Mouse (Mus musculus) brown adipose tissue, adult 24 weeks (tissue): Measurements from ENCODE around the gene Cdk17. TPM values are rescaled to one million over a fixed set of nuclear protein-coding genes. Genes with fewer than 3 reads are reported as not detected.
A peak's percentile ranks its signal among the peaks of the same experiment; 100 is the strongest.

Experiments
- H3K27ac ChIP-seq: fragments of 200-500 bp; replicated peaks from 2 replicates; pipeline ENCODE4 v1.5.1; 2012; ENCODE audit warnings: low read depth, mild to moderate bottlenecking, low read length
- H3K4me1 ChIP-seq: fragments of 200-500 bp; 2 replicates; pipeline ENCODE4 v1.6.1; 2012; ENCODE audit warnings: low read length, mixed read lengths; ENCODE audit not compliant: control insufficient read depth, insufficient read depth, insufficient read length
- H3K4me3 ChIP-seq: fragments of 200-500 bp; 2 replicates; pipeline ENCODE4 v1.5.1; 2012; ENCODE audit warnings: low read depth, mild to moderate bottlenecking, low read length, moderate library complexity; ENCODE audit not compliant: insufficient read depth
- polyA plus RNA-seq: library from polyadenylated mRNA; stranded (reverse); fragments of >200 nt; gene quantifications from 2 replicates; pipeline ENCODE4 v1.2.4, GENCODE M21; 2012; ENCODE audit not compliant: missing spikeins, insufficient read depth, insufficient read length

Cdk17 gene
- polyA plus RNA-seq, 1 experiment: 23.6 TPM

DNA sequence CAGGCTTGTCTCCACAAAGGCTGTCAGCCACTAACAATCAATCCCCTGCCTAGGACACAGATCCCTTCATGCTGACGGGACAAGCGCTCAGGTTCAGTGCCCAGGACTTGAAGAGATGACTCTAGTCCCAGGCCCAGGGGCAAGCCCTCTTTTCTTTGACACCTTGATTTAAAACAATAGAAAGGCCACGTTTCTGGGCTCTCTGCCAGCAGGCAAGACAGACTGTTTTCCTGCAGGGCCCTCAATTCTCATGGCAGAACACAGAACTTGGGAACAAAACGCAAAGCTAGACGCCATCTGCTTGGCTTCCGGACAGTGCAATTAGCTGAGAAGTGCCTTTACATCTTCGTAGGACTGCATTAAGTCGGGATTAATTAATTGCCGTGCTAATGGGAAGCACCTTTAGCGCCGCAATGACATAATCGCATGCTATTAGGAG, 121.9 kb downstream of the Cdk17 start:
- Histone ChIP-seq H3K4me1 (peaks cover 47% of the 10 kb centered on the region), H3K4me3 (no peak overlapping the region), H3K27ac (peak overlapping the region; percentile 85)

- H3K4me1 ChIP-seq: peaks cover 50% of the 10 kb centered on the region
- no peak overlapping the region for H3K4me3 ChIP-seq
- peak overlapping the region; percentile 72 for H3K27ac ChIP-seq
Measured at GRCm38 (mm10) chr10:93283258-93283657, 122.6 kb downstream of the Cdk17 start.

DNA sequence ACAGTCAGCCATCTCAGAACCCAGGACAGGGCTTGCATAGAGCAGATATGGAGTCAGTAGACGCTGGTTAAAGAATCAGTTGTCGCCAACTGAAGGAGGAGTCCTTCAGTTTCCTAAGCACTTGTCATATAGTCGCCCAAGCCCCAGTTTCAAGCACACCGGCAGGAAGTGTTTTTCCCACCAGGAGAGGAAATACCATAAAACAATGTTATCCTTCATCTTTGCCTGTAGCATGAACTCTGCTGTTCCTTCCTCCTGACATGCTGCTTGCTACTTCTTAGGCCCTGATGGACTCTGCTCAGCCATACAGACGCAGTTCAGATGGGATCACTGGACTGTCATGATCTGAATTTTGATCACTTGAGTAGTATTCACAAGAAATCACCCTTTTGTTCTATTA, 124.8 kb downstream of the Cdk17 start:
- Histone ChIP-seq H3K4me1 (peaks cover 38% of the 10 kb centered on the region), H3K4me3 (no peak overlapping the region), H3K27ac (peak overlapping the region; percentile 96)

GRCm38 (mm10) chr10:93287551-93288145, 127.0 kb downstream of the Cdk17 start:
- H3K4me1 ChIP-seq: peaks cover 31% of the 10 kb centered on the region
- peak overlapping the region; percentile 96 for H3K27ac ChIP-seq
- H3K4me3 ChIP-seq: no peak overlapping the region

- H3K27ac ChIP-seq: peak overlapping the region; percentile 96; the same call in 1 of the 2 replicates
- H3K4me1 ChIP-seq: peaks cover 32% of the 10 kb centered on the region
- H3K4me3 ChIP-seq: no peak overlapping the region
Measured at GRCm38 (mm10) chr10:93288336-93288735, 127.7 kb downstream of the Cdk17 start.

GRCm38 (mm10) chr10:93289404-93289803, 128.7 kb downstream of the Cdk17 start:
- Histone ChIP-seq H3K4me3 (no peak overlapping the region), H3K27ac (peak overlapping the region; percentile 47), H3K4me1 (peaks cover 31% of the 10 kb centered on the region)

- peaks cover 28% of the 10 kb centered on the region for H3K4me1 ChIP-seq
- peak overlapping the region; percentile 72 for H3K27ac ChIP-seq
- no peak overlapping the region for H3K4me3 ChIP-seq
Measured at GRCm38 (mm10) chr10:93291352-93291751, 130.7 kb downstream of the Cdk17 start.

DNA sequence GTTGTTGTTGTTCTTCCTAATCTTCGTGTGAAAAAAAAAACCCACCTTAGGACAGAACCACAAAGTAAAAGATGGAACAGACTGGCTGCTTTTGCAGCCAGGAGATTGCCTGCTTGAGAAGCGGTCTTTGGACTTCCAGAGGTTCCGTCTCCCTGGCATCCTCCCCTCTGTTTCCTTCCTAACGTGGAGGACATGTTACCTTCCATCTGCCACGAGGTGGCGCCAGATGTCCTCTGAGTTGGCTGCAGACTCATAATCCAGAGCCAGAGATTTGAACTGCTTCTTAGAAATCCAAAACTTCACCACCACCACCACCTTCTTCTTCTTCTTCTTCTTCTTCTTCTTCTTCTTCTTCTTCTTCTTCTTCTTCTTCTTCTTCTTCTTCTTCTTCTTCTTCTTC, 131.2 kb downstream of the Cdk17 start:
- H3K4me1 ChIP-seq: peaks cover 29% of the 10 kb centered on the region
- peak overlapping the region; percentile 66 for H3K27ac ChIP-seq
- H3K4me3 ChIP-seq: no peak overlapping the region

DNA sequence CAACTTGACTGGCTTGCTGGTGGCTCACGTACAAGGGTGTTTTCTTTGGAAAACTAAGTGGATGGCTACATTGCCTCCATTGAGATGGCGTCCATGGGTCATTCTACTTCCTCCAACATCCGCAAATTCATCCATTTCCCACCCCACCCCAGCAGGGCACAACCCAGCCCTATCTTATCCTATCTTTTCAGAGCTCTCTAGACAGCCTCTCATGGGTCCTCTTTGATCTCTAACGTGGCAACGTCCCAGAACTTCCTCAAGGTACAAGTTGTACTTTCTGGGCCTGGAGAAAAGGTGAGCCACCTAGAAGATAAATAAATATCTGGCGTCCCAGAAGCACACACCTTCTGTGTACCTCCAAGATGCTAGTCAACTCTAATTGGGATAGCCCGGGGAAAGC, 132.9 kb downstream of the Cdk17 start:
- H3K27ac ChIP-seq: peak overlapping the region; percentile 84
- H3K4me1 ChIP-seq: peaks cover 33% of the 10 kb centered on the region
- H3K4me3 ChIP-seq: no peak overlapping the region

DNA sequence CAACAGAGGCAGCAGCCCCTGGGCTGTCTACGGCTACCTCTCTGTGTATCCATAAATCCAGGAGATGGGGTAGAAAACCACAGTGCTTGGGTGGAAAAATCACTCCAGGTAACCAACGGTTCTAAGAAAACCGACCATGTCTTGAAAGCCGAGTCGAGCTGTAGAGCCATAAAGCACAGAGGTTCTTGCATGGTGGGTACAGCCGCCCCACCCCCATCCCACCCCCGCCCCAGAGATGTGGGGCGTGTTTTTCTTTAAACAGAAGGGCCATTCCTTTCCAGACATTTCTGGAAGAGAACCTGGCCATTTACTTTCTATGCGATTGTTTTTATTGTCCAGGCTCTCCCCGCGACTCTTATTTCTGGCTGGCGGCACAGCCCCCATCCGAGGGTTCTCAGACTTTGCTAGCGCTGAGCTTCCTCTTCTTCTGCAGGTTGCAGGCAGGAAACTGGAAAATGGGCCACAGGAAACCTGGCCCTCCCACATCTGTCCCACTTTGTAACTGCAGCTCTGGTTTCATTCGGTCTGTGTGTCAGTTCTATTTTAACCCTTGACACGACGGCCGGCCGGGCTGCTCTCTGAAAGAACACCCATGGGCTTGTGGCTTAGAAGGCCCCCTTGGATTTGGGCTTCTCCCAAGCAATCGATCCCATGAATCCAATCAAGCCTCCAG, 134.0 kb downstream of the Cdk17 start:
- H3K4me3 ChIP-seq: peak overlapping the region; percentile 27
- H3K4me1 ChIP-seq: peaks cover 34% of the 10 kb centered on the region
- H3K27ac ChIP-seq: peak overlapping the region; percentile 84

GRCm38 (mm10) chr10:93297774-93298173, 137.1 kb downstream of the Cdk17 start:
- Histone ChIP-seq H3K4me3 (peak overlapping the region; percentile 37; the same call in 1 of the 2 replicates), H3K4me1 (peaks cover 42% of the 10 kb centered on the region), H3K27ac (peak overlapping the region; percentile 99)

DNA sequence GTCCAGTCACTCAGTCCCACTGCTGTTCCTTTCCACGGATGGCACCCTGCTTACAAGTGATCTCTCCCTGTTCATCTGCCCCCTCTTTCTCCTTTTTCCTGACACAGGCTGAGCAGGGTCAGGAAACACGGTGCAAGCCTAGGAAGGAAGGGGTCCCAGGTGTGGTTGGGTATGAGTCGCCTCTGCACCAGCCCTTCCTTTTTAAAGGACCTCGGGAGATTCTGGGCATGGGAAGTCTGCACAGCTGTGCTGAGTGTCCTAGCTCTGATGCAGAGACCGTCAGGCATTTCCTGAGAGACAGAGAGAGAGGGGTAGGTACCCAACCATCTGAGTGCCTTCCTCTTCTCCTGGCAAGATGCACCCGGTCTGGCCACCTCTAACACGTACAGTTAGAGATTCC, 137.5 kb downstream of the Cdk17 start:
- H3K4me1 ChIP-seq: peaks cover 42% of the 10 kb centered on the region
- peak overlapping the region; percentile 99 for H3K27ac ChIP-seq
- H3K4me3 ChIP-seq: peak overlapping the region; percentile 37

DNA sequence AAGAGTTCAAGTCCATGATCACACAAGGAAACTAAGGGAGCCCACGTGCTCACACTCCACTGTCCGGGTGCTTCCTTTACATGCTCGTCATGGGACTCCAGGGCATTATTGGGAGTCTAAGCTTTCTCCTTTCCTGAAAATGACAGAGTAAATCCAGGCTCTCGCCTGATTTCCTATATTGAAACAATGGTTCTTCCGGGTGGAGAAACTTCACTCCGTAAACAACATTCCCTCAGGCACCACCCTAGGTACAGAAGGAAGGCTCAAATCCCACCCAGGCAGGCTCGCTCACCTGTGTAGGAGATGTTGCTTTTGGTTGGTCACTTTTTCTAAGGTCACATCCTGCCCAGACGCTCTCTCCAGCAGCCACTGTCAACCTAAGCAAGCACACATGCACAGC, 141.2 kb downstream of the Cdk17 start:
- 0 out of 2 replicates have a peak overlapping the region, but pooled peaks have one; percentile 13 for H3K4me3 ChIP-seq
- H3K27ac ChIP-seq: peak overlapping the region; percentile 89
- H3K4me1 ChIP-seq: peaks cover 28% of the 10 kb centered on the region

DNA sequence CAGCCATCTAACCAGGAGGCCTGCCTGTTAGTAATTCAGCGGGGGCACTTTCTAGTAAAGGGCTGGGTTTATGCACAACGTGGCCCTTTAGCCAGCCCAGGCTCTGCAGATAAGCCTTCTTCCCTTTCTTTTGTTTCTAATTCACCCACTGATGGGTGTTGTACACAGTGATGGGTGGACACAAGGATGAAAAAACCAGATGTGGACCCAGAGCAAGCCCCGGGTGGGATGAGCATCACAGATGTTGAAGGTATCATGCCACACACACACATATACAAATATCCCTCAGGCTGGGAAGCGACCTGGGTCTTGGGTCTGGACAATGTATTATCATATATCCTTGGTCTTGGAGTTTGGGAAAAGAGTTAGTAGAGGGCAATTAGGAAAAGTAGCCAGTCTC, 142.6 kb downstream of the Cdk17 start:
- Histone ChIP-seq H3K4me1 (peaks cover 20% of the 10 kb centered on the region), H3K4me3 (no peak overlapping the region), H3K27ac (peak overlapping the region; percentile 89)

- peaks cover 6% of the 10 kb centered on the region for H3K4me1 ChIP-seq
- H3K27ac ChIP-seq: peak overlapping the region; percentile 90
- peak overlapping the region; percentile 31 for H3K4me3 ChIP-seq
Measured at GRCm38 (mm10) chr10:93305946-93306345, 145.3 kb downstream of the Cdk17 start.

DNA sequence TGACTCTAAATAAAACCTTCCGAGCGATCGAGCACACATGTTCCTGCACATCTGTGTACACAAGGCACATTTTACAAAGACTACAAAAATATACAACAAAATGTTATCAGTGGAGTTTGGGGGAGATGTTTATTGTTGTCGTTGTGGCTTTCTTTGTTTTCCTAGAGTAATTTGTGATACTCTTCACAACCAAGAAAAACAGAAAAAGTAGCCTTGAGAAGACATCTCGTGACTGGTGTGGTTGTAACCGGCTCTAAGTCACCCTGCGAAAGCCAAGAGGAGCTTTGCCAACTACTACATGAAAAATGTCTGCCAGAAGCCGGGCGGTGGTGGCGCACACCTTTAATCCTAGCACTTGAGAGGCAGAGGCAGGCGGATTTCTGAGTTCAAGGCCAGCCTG, 145.7 kb downstream of the Cdk17 start:
- H3K4me1 ChIP-seq: peaks cover 5% of the 10 kb centered on the region
- H3K4me3 ChIP-seq: peak overlapping the region; percentile 31
- H3K27ac ChIP-seq: peak overlapping the region; percentile 90
